Mouse (Mus musculus): ENCODE measurements around the gene F5. TPM values are rescaled to one million over a fixed set of nuclear protein-coding genes. Genes with fewer than 3 reads are reported as not detected.

Gene F5
- polyA plus RNA-seq, 1 experiment from 2014 or later = 0.13 TPM

GRCm38 (mm10) chr1:164170434-164170833, 18.8 kb downstream of the F5 start:
- Histone ChIP-seq H3K27ac (no peak overlapping the region), H3K9me3 (no peaks in the 10 kb centered on the region), H3K27me3 (replicated peaks) (no peaks in the 10 kb centered on the region), H3K9ac (no peak overlapping the region), H3K36me3 (replicated peaks) (no peaks in the 10 kb centered on the region), H3K4me3 (no peak overlapping the region), H3K4me1 (no peaks in the 10 kb centered on the region), H3K4me2 (no peak overlapping the region)
- 95% methylated on average over 2 of the region's 2 CpGs for WGBS
- ATAC-seq (replicated peaks) = no peak

- Histone ChIP-seq H3K27ac (no peak overlapping the region), H3K9ac (no peak overlapping the region), H3K36me3 (replicated peaks) (no peaks in the 10 kb centered on the region), H3K27me3 (replicated peaks) (no peaks in the 10 kb centered on the region), H3K4me3 (no peak overlapping the region), H3K4me2 (no peak overlapping the region), H3K4me1 (no peaks in the 10 kb centered on the region), H3K9me3 (no peaks in the 10 kb centered on the region)
- whole genome bisulfite sequencing = 79% methylated on average over 4 of the region's 4 CpGs
- no peak for ATAC-seq (replicated peaks)
Observed at GRCm38 (mm10) chr1:164173145-164173544, 21.5 kb downstream of the F5 start.

GRCm38 (mm10) chr1:164176856-164177255, 25.2 kb downstream of the F5 start:
- no peaks in the 10 kb centered on the region for H3K4me1 ChIP-seq
- H3K27me3 ChIP-seq (replicated peaks) = no peaks in the 10 kb centered on the region
- no peak overlapping the region for H3K4me3 ChIP-seq
- H3K4me2 ChIP-seq = no peak overlapping the region
- no peaks in the 10 kb centered on the region for H3K36me3 ChIP-seq (replicated peaks)
- no peak overlapping the region for H3K9ac ChIP-seq
- ATAC-seq (replicated peaks) = no peak
- H3K27ac ChIP-seq = no peak overlapping the region
- H3K9me3 ChIP-seq = no peaks in the 10 kb centered on the region

DNA sequence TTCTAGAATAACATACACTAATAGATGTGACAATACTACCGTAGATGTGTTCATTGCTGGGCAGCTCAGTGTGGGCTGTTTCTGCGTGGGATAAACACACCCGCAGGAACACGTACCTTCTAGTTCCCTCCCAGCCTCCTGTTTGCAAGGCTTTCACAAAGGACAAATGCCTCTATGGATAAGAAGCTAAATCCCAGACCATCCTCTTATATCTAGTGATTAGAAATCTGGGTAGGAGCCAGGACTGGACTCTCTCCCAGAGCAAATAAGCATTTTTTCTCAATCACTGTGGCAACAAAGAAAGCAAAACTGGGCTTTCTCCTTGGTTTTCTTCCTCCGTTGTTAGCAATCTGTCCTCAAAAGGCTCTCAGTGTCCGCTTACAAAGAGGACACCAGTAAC, 26.8 kb downstream of the F5 start:
- Histone ChIP-seq H3K9ac (no peak overlapping the region), H3K27me3 (replicated peaks) (no peaks in the 10 kb centered on the region), H3K9me3 (no peaks in the 10 kb centered on the region), H3K4me1 (no peaks in the 10 kb centered on the region), H3K27ac (no peak overlapping the region), H3K4me3 (no peak overlapping the region), H3K36me3 (replicated peaks) (no peaks in the 10 kb centered on the region), H3K4me2 (no peak overlapping the region)
- WGBS = 53% methylated on average over 6 of the region's 6 CpGs
- ATAC-seq (replicated peaks) = no peak

GRCm38 (mm10) chr1:164184142-164184870, 32.7 kb downstream of the F5 start:
- H3K4me2 ChIP-seq = peak overlapping the region; percentile 32
- H3K27ac ChIP-seq = no peak overlapping the region
- no peaks in the 10 kb centered on the region for H3K36me3 ChIP-seq (replicated peaks)
- H3K9ac ChIP-seq = no peak overlapping the region
- H3K4me1 ChIP-seq = 0 out of 2 replicates have a peak, but pooled peaks cover 2% of the 10 kb centered on the region
- no peaks in the 10 kb centered on the region for H3K9me3 ChIP-seq
- no peaks in the 10 kb centered on the region for H3K27me3 ChIP-seq (replicated peaks)
- H3K4me3 ChIP-seq = peak overlapping the region; percentile 8; the same call in 1 of the 2 replicates
- peak; percentile 92 for ATAC-seq (replicated peaks)
- WGBS = 48% methylated on average over 16 of the region's 16 CpGs

- Histone ChIP-seq H3K36me3 (replicated peaks) (no peaks in the 10 kb centered on the region), H3K4me3 (no peak overlapping the region), H3K9ac (no peak overlapping the region), H3K9me3 (no peaks in the 10 kb centered on the region), H3K27me3 (replicated peaks) (no peaks in the 10 kb centered on the region), H3K4me2 (no peak overlapping the region), H3K4me1 (0 out of 2 replicates have a peak, but pooled peaks cover 2% of the 10 kb centered on the region), H3K27ac (no peak overlapping the region)
- WGBS = 44% methylated on average over 8 of the region's 8 CpGs
- peak; percentile 49 for ATAC-seq (replicated peaks)
Observed at GRCm38 (mm10) chr1:164184871-164185223, 33.2 kb downstream of the F5 start.

- no peaks in the 10 kb centered on the region for H3K27me3 ChIP-seq (replicated peaks)
- no peak overlapping the region for H3K4me2 ChIP-seq
- 0 out of 2 replicates have a peak, but pooled peaks cover 2% of the 10 kb centered on the region for H3K4me1 ChIP-seq
- WGBS = 55% methylated on average over 4 of the region's 4 CpGs
- ATAC-seq (replicated peaks) = no peak
- no peak overlapping the region for H3K27ac ChIP-seq
- no peaks in the 10 kb centered on the region for H3K9me3 ChIP-seq
- no peak overlapping the region for H3K9ac ChIP-seq
- no peak overlapping the region for H3K4me3 ChIP-seq
- no peaks in the 10 kb centered on the region for H3K36me3 ChIP-seq (replicated peaks)
Observed at GRCm38 (mm10) chr1:164185316-164185715, 33.7 kb downstream of the F5 start.

DNA sequence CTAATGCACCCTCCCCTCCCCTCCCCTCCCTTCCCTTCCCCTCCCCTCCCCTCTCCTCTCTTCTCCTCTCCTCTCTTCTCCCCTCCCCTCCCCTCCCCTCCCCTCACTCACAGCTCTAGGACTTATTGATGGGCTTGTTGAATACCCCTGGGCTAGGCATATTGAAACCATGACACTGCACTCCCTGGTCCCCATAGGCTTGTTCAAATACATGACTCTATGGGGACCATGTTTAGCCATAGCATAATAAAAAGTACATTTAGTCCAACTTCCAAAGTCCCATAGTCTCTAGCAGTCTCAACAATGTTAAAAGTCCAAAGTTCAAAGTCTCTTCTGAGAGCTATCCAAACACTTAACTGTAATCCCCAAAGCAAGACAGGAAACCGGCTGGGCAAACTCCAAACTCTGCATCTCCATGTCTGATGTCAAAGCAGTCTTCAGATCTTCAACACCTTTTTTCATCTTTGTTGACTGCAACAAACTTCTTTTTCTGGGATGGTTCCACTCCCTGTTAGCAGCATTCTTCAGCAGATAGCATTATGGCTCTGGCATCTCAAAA, 35.4 kb downstream of the F5 start:
- ATAC-seq (replicated peaks) = no peak

DNA sequence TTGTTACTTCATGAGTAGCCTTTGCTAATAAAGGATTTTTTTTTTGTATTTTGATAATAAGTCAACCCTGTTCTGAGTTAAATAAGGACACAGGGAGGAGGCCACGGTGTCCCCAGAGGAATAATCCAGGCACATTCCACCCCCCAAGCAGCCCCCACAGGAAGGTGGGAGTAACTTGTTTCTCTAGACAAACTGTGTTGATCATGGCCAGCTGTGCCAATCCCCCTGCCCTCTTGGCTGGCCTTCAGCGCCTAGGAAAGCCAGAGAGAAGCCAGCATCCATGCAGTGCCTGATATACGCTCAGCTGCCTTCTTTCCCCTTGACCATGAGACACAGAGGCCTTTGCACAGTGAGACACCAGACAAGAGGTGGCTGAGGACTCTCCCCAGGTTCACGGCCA, 47.9 kb downstream of the F5 start:
- ATAC-seq (replicated peaks) = no peak
- Histone ChIP-seq H3K27me3 (replicated peaks) (no peaks in the 10 kb centered on the region), H3K9me3 (no peaks in the 10 kb centered on the region), H3K4me2 (no peak overlapping the region), H3K36me3 (replicated peaks) (no peaks in the 10 kb centered on the region), H3K9ac (no peak overlapping the region), H3K4me3 (no peak overlapping the region), H3K27ac (no peak overlapping the region), H3K4me1 (no peaks in the 10 kb centered on the region)
- WGBS = 94% methylated on average over 4 of the region's 4 CpGs

More for the DNA sequence above, 35.4 kb downstream of the F5 start:
- H3K27ac ChIP-seq = no peak overlapping the region
- H3K9me3 ChIP-seq = no peaks in the 10 kb centered on the region
- no peak overlapping the region for H3K4me2 ChIP-seq
- 87% methylated on average over 1 of the region's 1 CpGs for WGBS
- no peak overlapping the region for H3K4me3 ChIP-seq
- H3K9ac ChIP-seq = no peak overlapping the region
- no peaks in the 10 kb centered on the region for H3K36me3 ChIP-seq (replicated peaks)
- H3K27me3 ChIP-seq (replicated peaks) = no peaks in the 10 kb centered on the region
- H3K4me1 ChIP-seq = 0 out of 2 replicates have a peak, but pooled peaks cover 2% of the 10 kb centered on the region

DNA sequence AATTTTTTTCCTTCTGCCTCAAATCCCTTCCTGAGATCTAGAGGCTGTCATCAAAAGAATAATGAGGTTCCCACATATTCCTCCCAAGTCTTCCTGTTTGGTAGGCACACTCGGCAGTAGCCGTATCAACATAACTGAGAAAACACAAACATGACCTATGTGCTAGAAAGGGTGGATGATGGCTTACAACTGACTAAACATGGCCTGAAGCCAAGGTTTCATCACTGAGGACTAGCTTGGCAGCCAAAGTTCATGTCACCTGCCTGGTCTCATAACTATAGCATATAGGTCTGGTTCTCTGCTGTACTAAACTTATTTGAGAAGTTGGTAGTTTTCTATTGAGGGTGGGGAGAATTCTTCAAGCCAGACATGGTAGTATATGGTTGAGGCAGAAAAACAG, 56.8 kb downstream of the F5 start:
- Histone ChIP-seq H3K4me3 (no peak overlapping the region), H3K27ac (no peak overlapping the region), H3K27me3 (replicated peaks) (no peaks in the 10 kb centered on the region), H3K4me1 (no peaks in the 10 kb centered on the region), H3K36me3 (replicated peaks) (no peaks in the 10 kb centered on the region), H3K9me3 (no peaks in the 10 kb centered on the region), H3K4me2 (no peak overlapping the region), H3K9ac (no peak overlapping the region)
- WGBS = 86% methylated on average over 2 of the region's 2 CpGs
- ATAC-seq (replicated peaks) = no peak

DNA sequence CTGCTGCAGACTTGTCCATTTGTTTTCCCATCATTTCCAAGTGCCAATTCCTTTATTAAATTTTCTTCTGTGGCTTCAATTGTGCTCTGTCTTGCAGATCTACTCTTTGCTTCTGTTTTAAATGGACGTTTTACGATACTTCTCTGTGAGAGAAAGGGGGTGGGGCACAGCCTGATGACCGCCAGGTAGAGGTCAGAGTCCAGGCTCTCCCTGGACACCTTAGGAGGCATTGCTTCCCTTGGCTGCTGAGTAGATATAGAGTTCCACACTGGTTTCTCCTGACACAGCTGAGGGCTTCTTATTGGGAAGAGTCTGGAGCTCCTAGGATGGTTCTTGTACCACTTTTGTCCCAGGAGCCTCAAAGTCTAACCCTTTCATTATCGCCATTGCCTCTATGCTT, 59.3 kb downstream of the F5 start:
- Histone ChIP-seq H3K9me3 (no peaks in the 10 kb centered on the region), H3K4me2 (no peak overlapping the region), H3K4me1 (no peaks in the 10 kb centered on the region), H3K27me3 (replicated peaks) (no peaks in the 10 kb centered on the region), H3K9ac (no peak overlapping the region), H3K4me3 (no peak overlapping the region), H3K27ac (no peak overlapping the region), H3K36me3 (replicated peaks) (no peaks in the 10 kb centered on the region)
- ATAC-seq (replicated peaks) = no peak
- 86% methylated on average over 4 of the region's 4 CpGs for WGBS

GRCm38 (mm10) chr1:164212686-164213085, 61.0 kb downstream of the F5 start:
- Histone ChIP-seq H3K4me2 (no peak overlapping the region), H3K27me3 (replicated peaks) (no peaks in the 10 kb centered on the region), H3K36me3 (replicated peaks) (no peaks in the 10 kb centered on the region), H3K4me1 (no peaks in the 10 kb centered on the region), H3K9me3 (no peaks in the 10 kb centered on the region), H3K27ac (no peak overlapping the region), H3K9ac (no peak overlapping the region), H3K4me3 (no peak overlapping the region)
- 81% methylated on average over 8 of the region's 8 CpGs for WGBS
- no peak for ATAC-seq (replicated peaks)

- Histone ChIP-seq H3K4me1 (no peaks in the 10 kb centered on the region; the same call in 1 of the 2 replicates), H3K4me3 (no peak overlapping the region)
- WGBS = 55% methylated on average over 8 of the region's 8 CpGs
Observed at GRCm38 (mm10) chr1:164214190-164214589, 62.6 kb downstream of the F5 start.

More at GRCm38 (mm10) chr1:164214190-164214589, 62.6 kb downstream of the F5 start:
- no peak overlapping the region for H3K9ac ChIP-seq
- no peaks in the 10 kb centered on the region for H3K36me3 ChIP-seq (replicated peaks)
- H3K9me3 ChIP-seq = no peaks in the 10 kb centered on the region
- ATAC-seq (replicated peaks) = no peak
- no peak overlapping the region for H3K4me2 ChIP-seq
- no peak overlapping the region for H3K27ac ChIP-seq
- H3K27me3 ChIP-seq (replicated peaks) = no peaks in the 10 kb centered on the region

All from midbrain, embryonic 15.5 days (tissue).